Mouse (Mus musculus): ENCODE data around the gene Srgap3.

DNA sequence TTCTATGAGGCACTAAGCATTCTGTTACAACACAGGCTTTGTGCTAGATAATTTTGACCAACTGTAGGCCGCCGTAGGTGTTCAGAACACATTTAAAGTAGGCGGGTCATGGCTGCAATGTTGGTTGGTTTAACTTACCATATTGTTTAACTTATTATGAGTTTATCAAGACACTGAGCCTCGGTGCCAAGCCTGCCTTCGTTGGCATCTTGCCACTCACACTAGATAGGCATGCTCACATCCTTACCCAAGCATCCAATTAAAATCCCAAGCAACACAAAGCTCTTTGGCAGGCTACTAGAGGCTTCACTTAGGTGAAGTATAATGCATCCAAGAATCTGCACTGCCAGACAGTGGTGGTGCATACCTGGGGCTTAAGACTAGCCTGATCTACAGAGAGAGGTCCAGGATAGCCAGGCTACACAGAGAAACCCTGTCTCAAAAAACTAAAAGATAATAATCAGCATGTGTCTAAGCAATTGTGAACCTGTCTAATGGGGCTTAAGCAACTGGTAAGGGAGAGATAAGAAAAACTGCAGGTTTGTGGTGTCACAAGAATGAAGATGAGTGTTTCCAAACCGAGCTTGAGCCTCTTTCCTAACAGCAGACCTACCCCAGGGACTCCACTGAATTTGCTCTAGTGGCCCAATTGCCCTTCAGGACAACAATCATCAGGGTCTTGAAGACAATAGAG, 17.6 kb downstream of the Srgap3 start:
- TF ChIP-seq CTCF (IDR thresholded peaks at IDR 0.05; ENCODE audit: control insufficient read depth, insufficient read depth, insufficient replicate concordance, low read depth, low read length) (no peak), POLR2A (IDR thresholded peaks at IDR 0.05; ENCODE audit: control insufficient read depth, low read depth, low read length) (no peak)
